Mouse (Mus musculus) liver, postnatal 0 days (tissue): ENCODE results near the gene Fam83e.

Experiments used
- CTCF ChIP-seq: sonication (generic); IDR thresholded peaks from 2 replicates; pipeline ENCODE4 v1.5.1; 2016; ENCODE audit warnings: antibody characterized with exemption, low read depth
- EP300 ChIP-seq: IDR thresholded peaks from 2 replicates; pipeline ENCODE4 v1.6.1; 2016; ENCODE audit warnings: antibody characterized with exemption, low read depth, mild to moderate bottlenecking

- TF ChIP-seq CTCF (no peak), EP300 (no peak)
These were observed 34.2 kb upstream of the Fam83e start for GRCm38 (mm10) chr7:45686841-45687240.
